Mouse (Mus musculus) C2C12 (cell line): Measurements from ENCODE around the gene Fam155a.

ENCODE experiments used
- CTCF ChIP-seq: IDR thresholded peaks from one replicate; pipeline ENCODE4 v1.5.1; 2011; ENCODE audit not compliant: control insufficient read depth, insufficient read depth, insufficient read length
- MAX ChIP-seq: IDR thresholded peaks from one replicate; pipeline ENCODE4 v1.6.1; 2011; ENCODE audit warnings: mild to moderate bottlenecking, control low read depth
- USF1 ChIP-seq: IDR thresholded peaks from one replicate; pipeline ENCODE4 v1.6.1; 2011; ENCODE audit warnings: low read depth, mild to moderate bottlenecking, control low read depth, moderate library complexity

DNA sequence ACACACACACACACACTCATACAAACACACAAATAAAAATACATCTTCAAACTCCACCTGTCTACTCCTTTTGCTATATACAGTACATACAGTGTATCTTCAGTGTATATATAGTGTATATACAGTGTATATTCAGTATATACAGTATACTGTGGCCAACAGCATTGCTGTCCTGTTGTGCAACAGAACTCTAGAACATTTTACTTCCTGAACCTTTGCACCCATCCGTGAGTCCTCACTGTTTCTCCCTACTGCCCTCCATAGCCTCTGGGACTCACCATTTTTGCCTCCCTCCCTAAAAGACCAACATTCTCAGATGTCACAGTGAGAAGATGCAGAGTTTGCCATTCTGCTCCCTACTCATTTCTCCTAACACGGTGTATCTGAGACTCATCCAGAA lies 347.8 kb downstream of the Fam155a start:
- TF ChIP-seq CTCF (no peak), MAX (no peak), USF1 (no peak)
